8 mouse cellular contexts compared by ENCODE assay signal in the genomic region with DNA sequence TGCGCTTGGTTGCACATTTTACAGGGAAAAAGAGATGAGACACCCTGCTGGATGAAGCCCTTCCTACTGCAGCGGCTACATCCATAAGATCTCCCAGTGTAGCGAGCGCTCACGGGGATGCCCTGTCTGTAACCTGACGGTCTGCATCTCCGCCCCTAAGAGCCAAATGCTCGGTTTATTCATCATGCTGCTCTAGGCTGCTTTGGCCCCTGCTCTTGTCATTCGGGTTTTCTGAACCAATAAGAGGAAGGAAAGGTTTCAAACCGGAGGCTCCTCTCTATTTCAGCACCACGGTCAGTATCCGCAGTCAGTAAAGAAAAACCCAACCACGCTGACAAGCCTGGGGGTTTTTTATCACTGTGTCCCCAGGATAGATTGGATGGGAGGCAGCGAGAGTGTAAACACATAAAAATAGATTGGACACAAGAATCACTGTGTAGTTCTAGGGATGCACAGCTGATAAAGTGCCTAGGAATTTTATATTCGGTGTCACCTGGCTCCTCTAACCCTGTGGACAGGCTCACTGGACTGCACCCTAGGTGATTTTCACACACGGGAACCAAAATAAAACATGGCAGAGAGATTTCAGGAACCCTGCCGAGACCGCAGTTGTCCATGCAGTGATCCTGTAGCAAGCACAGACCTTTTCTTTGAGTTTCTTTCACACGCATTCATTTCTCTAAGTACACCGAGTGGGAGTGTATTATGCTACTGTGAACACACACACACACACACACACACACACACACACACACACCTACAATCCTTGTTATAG. TPM values are rescaled to one million over a fixed set of nuclear protein-coding genes. Genes with fewer than 3 reads are reported as not detected.
A peak's percentile ranks its signal among the peaks of the same experiment; 100 is the strongest.
DNase-seq lines count a peak whose midpoint lies in the region; ATAC-seq and TF ChIP-seq lines count a peak whose summit lies in the region.

No protein-coding gene starts in this region.

- DNase-seq in adrenal gland, adult 2 months, result peak; percentile 6
- no peak for DNase-seq in adrenal gland, postnatal 25 days
- peak; percentile 17 for DNase-seq in CH12.LX (ENCODE audit: extremely low read depth)
- DNase-seq in cerebellum, postnatal 25 days, result peak; percentile 79 to 80
- DNase-seq in frontal cortex, postnatal 36 days (ENCODE audit: low spot score in 2 of 2), result peak; percentile 55 to 63
- peak; percentile 40 to 48 for DNase-seq in layer of hippocampus, postnatal 36 days
- DNase-seq in neural tube, embryonic 11.5 days (ENCODE audit: low spot score), result peak; percentile 56
- DNase-seq in natural killer cell, adult 2 months (ENCODE audit: low spot score in 2 of 2), result no peak

- no peaks in the 10 kb centered on the region for H3K9me3 ChIP-seq in CH12.LX (replicated peaks; ENCODE audit: low read length)
- no peaks in the 10 kb centered on the region for H3K9me3 ChIP-seq in neural tube, embryonic 11.5 days (ENCODE audit: control insufficient read depth, low read length)

- no peak overlapping the region for H3K27ac ChIP-seq in CH12.LX (ENCODE audit: insufficient read depth, low read depth)
- H3K27ac ChIP-seq in neural tube, embryonic 11.5 days (ENCODE audit: low read depth, low read length), result no peak overlapping the region

- no peak overlapping the region for H3K4me3 ChIP-seq in CH12.LX (replicated peaks in 1 of 3; ENCODE audit: low read depth in 2 of 3, low read length in 2 of 3, poor library complexity in 1 of 3)
- peak overlapping the region; percentile 52 for H3K4me3 ChIP-seq in neural tube, embryonic 11.5 days (ENCODE audit: low read depth, low read length)

- no peaks in the 10 kb centered on the region for H3K27me3 ChIP-seq in CH12.LX (replicated peaks)
- no peaks in the 10 kb centered on the region for H3K27me3 ChIP-seq in neural tube, embryonic 11.5 days (ENCODE audit: control insufficient read depth, insufficient read depth, low read length)

- H3K4me2 ChIP-seq in CH12.LX (ENCODE audit: insufficient read depth, low read depth, poor library complexity, severe bottlenecking), result no peak overlapping the region
- peak overlapping the region; percentile 87 for H3K4me2 ChIP-seq in neural tube, embryonic 11.5 days (ENCODE audit: low read depth)

- in situ Hi-C loops in CH12.LX (cut with MboI; ENCODE audit: low pct_ligation_motif_present, low pct_unique_long_range_greater_than_20kb, low sequenced_read_pairs), result no loop called here

- no peak for TF ChIP-seq RAD21 in CH12.LX (IDR thresholded peaks at IDR 0.05; ENCODE audit: low read depth, low read length)

- 0 out of 2 replicates have a peak, but pooled peaks have one; percentile 15 for ATAC-seq in neural tube, embryonic 11.5 days (ENCODE audit: insufficient read depth, low FRiP score, low TSS enrichment)

- no peaks in the 10 kb centered on the region for H3K4me1 ChIP-seq in CH12.LX (ENCODE audit: control insufficient read depth in 1 of 2, insufficient read depth in 2 of 2)
- peaks cover 3% of the 10 kb centered on the region for H3K4me1 ChIP-seq in neural tube, embryonic 11.5 days (ENCODE audit: control insufficient read depth, insufficient read depth, low read length)

- no peak for TF ChIP-seq EP300 in CH12.LX (IDR thresholded peaks at IDR 0.05; ENCODE audit: low read length)

- dilution Hi-C loops in CH12.LX (cut with MboI; ENCODE audit: extremely low pct_ligation_motif_present, extremely low pct_unique_long_range_greater_than_20kb, low sequenced_read_pairs), result no loop called here

- no peak overlapping the region for H3K9ac ChIP-seq in CH12.LX (ENCODE audit: insufficient read depth, low read depth)
- peak overlapping the region; percentile 51 for H3K9ac ChIP-seq in neural tube, embryonic 11.5 days (ENCODE audit: low read length)

- WGBS in neural tube, embryonic 11.5 days, result 10% methylated on average over 20 of the region's 20 CpGs

- no peaks in the 10 kb centered on the region for H3K79me2 ChIP-seq in CH12.LX (replicated peaks; ENCODE audit: control insufficient read depth, extremely low read depth, insufficient read depth, poor library complexity, severe bottlenecking)

- H3K36me3 ChIP-seq in CH12.LX (replicated peaks in 1 of 2; ENCODE audit: control insufficient read depth in 1 of 2, insufficient read depth in 1 of 2, low read length in 1 of 2), result no peaks in the 10 kb centered on the region
- no peaks in the 10 kb centered on the region for H3K36me3 ChIP-seq in neural tube, embryonic 11.5 days (ENCODE audit: control insufficient read depth, insufficient read depth, low read length)

- TF ChIP-seq CTCF in CH12.LX (conservative IDR thresholded peaks at IDR 0.05 in 1 of 2, IDR thresholded peaks at IDR 0.05 in 1 of 2; ENCODE audit: low read depth in 2 of 2, low read length in 2 of 2), result no peak

- TF ChIP-seq POLR2A in CH12.LX (IDR thresholded peaks at IDR 0.05; ENCODE audit: low read depth, low read length), result no peak

TF ChIP-seq in CH12.LX, 34 proteins besides CTCF, POLR2A, EP300 and RAD21:
- no peak for TF ChIP-seq ETS1 (conservative IDR thresholded peaks at IDR 0.05; ENCODE audit: low read depth, low read length)
- no peak for TF ChIP-seq SIN3A (IDR thresholded peaks at IDR 0.05; ENCODE audit: low read length)
- no peak for TF ChIP-seq JUND (conservative IDR thresholded peaks at IDR 0.05; ENCODE audit: low read depth, low read length)
- TF ChIP-seq GABPA (IDR thresholded peaks at IDR 0.05; ENCODE audit: insufficient replicate concordance, low read depth, low read length), result no peak
- TF ChIP-seq E2F4 (IDR thresholded peaks at IDR 0.05; ENCODE audit: insufficient replicate concordance, low read depth, low read length), result no peak
- TF ChIP-seq BHLHE40 (IDR thresholded peaks at IDR 0.05; ENCODE audit: low read depth, low read length), result no peak
- TF ChIP-seq KAT2A (IDR thresholded peaks at IDR 0.05; ENCODE audit: insufficient replicate concordance, low read length), result no peak
- TF ChIP-seq UBTF (IDR thresholded peaks at IDR 0.05; ENCODE audit: low read depth, low read length), result no peak
- no peak for TF ChIP-seq CHD1 (IDR thresholded peaks at IDR 0.05; ENCODE audit: low read depth, low read length)

RNA-seq across cellular contexts. Expression of a gene that starts 1.3 kb away (rescaled TPM):
- total RNA-seq in adrenal gland, adult 2 months (2021), result 1 to 10 TPM; 3.7 to 7.4 TPM
- polyA plus RNA-seq in adrenal gland, adult 2 months (2012; rRNA removed), result 0.84 and 2.0 TPM in 2 replicates
- total RNA-seq in adrenal gland, postnatal 25 days (2021), result 2.7 and 5.0 TPM in 2 replicates
- 0.51 and 0.67 TPM in 2 replicates for total RNA-seq in CH12.LX (2012; rRNA removed)
- 0.81 and 0.95 TPM in 2 replicates for total RNA-seq in CH12.LX (2014; rRNA removed)
- 1.7 and 1.9 TPM in 2 replicates for polyA plus RNA-seq in CH12.LX (2012; ENCODE audit: insufficient read length, low read depth)
- 10 to 100 TPM; 16.1 to 18.8 TPM for total RNA-seq in layer of hippocampus, postnatal 36 days (2021)
- polyA plus RNA-seq in neural tube, embryonic 11.5 days (2014; fragmentation: Nextera tagmentation; extraction: Ambion mirVana), result 12.3 and 14.6 TPM in 2 replicates

Comparison
In these comparisons a context has a peak if more than half of its experiments do, and no peak if none do; other contexts are left out.
1. DNase-seq: peak in adrenal gland, adult 2 months (single experiment), CH12.LX (single experiment), cerebellum, postnatal 25 days (2 of 2), frontal cortex, postnatal 36 days (2 of 2), layer of hippocampus, postnatal 36 days (2 of 2) and neural tube, embryonic 11.5 days (single experiment); none in adrenal gland, postnatal 25 days (single experiment) and natural killer cell, adult 2 months (0 of 2).